Mouse (Mus musculus) limb, embryonic 13.5 days (tissue): Measurements from ENCODE around the gene Heatr5b. TPM values are rescaled to one million over a fixed set of nuclear protein-coding genes. Genes with fewer than 3 reads are reported as not detected.

Experiments used
- ATAC-seq: fragments of 200-750 bp; cut with Nextera tagmentation; 2 replicates; pipeline ENCODE4 v1.8.0; 2017; ENCODE audit warnings: low read depth, moderate number of reproducible peaks, moderate TSS enrichment; ENCODE audit not compliant: low FRiP score
- H3K27ac ChIP-seq: fragments of 300-500 bp; sonication (generic); 2 replicates; pipeline ENCODE4 v1.5.1; 2015; ENCODE audit warnings: inconsistent platforms, mild to moderate bottlenecking, moderate library complexity
- H3K27me3 ChIP-seq: fragments of 300-500 bp; sonication (generic); 2 replicates; pipeline ENCODE4 v1.6.1; 2015; ENCODE audit warnings: mild to moderate bottlenecking, inconsistent platforms
- H3K36me3 ChIP-seq: fragments of 300-500 bp; sonication (generic); 2 replicates; pipeline ENCODE4 v1.6.1; 2015; ENCODE audit warnings: inconsistent platforms, mild to moderate bottlenecking, moderate library complexity
- H3K4me1 ChIP-seq: fragments of 300-500 bp; sonication (generic); 2 replicates; pipeline ENCODE4 v1.6.1; 2015; ENCODE audit warnings: inconsistent platforms
- H3K4me2 ChIP-seq: fragments of 300-500 bp; sonication (generic); replicated peaks from 2 replicates; pipeline ENCODE4 v1.6.1; 2015; ENCODE audit warnings: inconsistent platforms, mild to moderate bottlenecking, moderate library complexity
- H3K4me3 ChIP-seq: fragments of 300-500 bp; sonication (generic); 2 replicates; pipeline ENCODE4 v1.5.1; 2015; ENCODE audit warnings: moderate library complexity, mild to moderate bottlenecking, inconsistent platforms
- H3K9ac ChIP-seq: fragments of 300-500 bp; sonication (generic); 2 replicates; pipeline ENCODE4 v1.6.1; 2015; ENCODE audit warnings: mild to moderate bottlenecking, inconsistent platforms
- H3K9me3 ChIP-seq: fragments of 300-500 bp; sonication (generic); 2 replicates; pipeline ENCODE4 v1.6.1; 2016; ENCODE audit warnings: inconsistent platforms
- WGBS: fragments of 180-500 bp; shearing (Covaris S2); methylation state at CpG from one replicate; pipeline ENCODE4 v1.1.7; 2015; 5-methylcytosine and 5-hydroxymethylcytosine counted together
- polyA plus RNA-seq: library from polyadenylated mRNA; unstranded; fragments of >200 nt; fragmentation: Nextera tagmentation; extraction: Ambion mirVana; gene quantifications from 2 replicates; pipeline ENCODE4 v1.2.1, GENCODE M21; 2015

Heatr5b gene
- polyA plus RNA-seq, 1 experiment from 2014 or later, result 14.3 TPM

GRCm38 (mm10) chr17:78763272-78763671 lies 71.9 kb downstream of the Heatr5b start:
- Histone ChIP-seq H3K4me3 (no peak overlapping the region), H3K4me2 (no peak overlapping the region), H3K9ac (no peak overlapping the region), H3K4me1 (no peaks in the 10 kb centered on the region), H3K36me3 (peaks cover 68% of the 10 kb centered on the region), H3K27me3 (no peaks in the 10 kb centered on the region), H3K27ac (no peak overlapping the region), H3K9me3 (no peaks in the 10 kb centered on the region)
- WGBS, result 92% methylated on average over 5 of the region's 5 CpGs
- no peak for ATAC-seq

- H3K27me3 ChIP-seq, result no peaks in the 10 kb centered on the region; the same call in 1 of the 2 replicates
- H3K27ac ChIP-seq, result no peak overlapping the region
- no peak overlapping the region for H3K4me2 ChIP-seq
- no peak overlapping the region for H3K4me3 ChIP-seq
- no peak overlapping the region for H3K9ac ChIP-seq
- H3K9me3 ChIP-seq, result no peaks in the 10 kb centered on the region
- WGBS, result 67% methylated on average over 17 of the region's 17 CpGs
- no peaks in the 10 kb centered on the region for H3K4me1 ChIP-seq
- no peak for ATAC-seq
- H3K36me3 ChIP-seq, result peaks cover 50% of the 10 kb centered on the region
These were observed 82.1 kb downstream of the Heatr5b start for GRCm38 (mm10) chr17:78752938-78753655.

GRCm38 (mm10) chr17:78752064-78752463 lies 83.1 kb downstream of the Heatr5b start:
- Histone ChIP-seq H3K4me1 (no peaks in the 10 kb centered on the region), H3K4me2 (no peak overlapping the region), H3K9me3 (no peaks in the 10 kb centered on the region), H3K27ac (no peak overlapping the region), H3K27me3 (no peaks in the 10 kb centered on the region; the same call in 1 of the 2 replicates), H3K36me3 (peaks cover 41% of the 10 kb centered on the region), H3K4me3 (no peak overlapping the region), H3K9ac (no peak overlapping the region)
- 70% methylated on average over 10 of the region's 10 CpGs for WGBS
- no peak for ATAC-seq

- H3K4me1 ChIP-seq, result no peaks in the 10 kb centered on the region
- 78% methylated on average over 9 of the region's 9 CpGs for WGBS
- H3K4me2 ChIP-seq, result no peak overlapping the region
- peaks cover 19% of the 10 kb centered on the region for H3K36me3 ChIP-seq
- H3K4me3 ChIP-seq, result no peak overlapping the region
- H3K9ac ChIP-seq, result no peak overlapping the region
- H3K27ac ChIP-seq, result no peak overlapping the region
- H3K9me3 ChIP-seq, result no peaks in the 10 kb centered on the region
- ATAC-seq, result no peak
- no peaks in the 10 kb centered on the region; the same call in 1 of the 2 replicates for H3K27me3 ChIP-seq
These were observed 86.7 kb downstream of the Heatr5b start for GRCm38 (mm10) chr17:78748440-78748839.

- Histone ChIP-seq H3K4me1 (peaks cover 14% of the 10 kb centered on the region), H3K4me3 (no peak overlapping the region), H3K27ac (no peak overlapping the region), H3K27me3 (no peaks in the 10 kb centered on the region), H3K36me3 (no peaks in the 10 kb centered on the region), H3K4me2 (no peak overlapping the region), H3K9me3 (no peaks in the 10 kb centered on the region), H3K9ac (no peak overlapping the region)
- no peak for ATAC-seq
- WGBS, result 38% methylated on average over 1 of the region's 1 CpGs
These were observed 96.7 kb downstream of the Heatr5b start for GRCm38 (mm10) chr17:78738416-78738815.

GRCm38 (mm10) chr17:78737771-78738170 lies 97.4 kb downstream of the Heatr5b start:
- no peak overlapping the region for H3K9ac ChIP-seq
- no peak overlapping the region for H3K27ac ChIP-seq
- H3K27me3 ChIP-seq, result no peaks in the 10 kb centered on the region
- peaks cover 14% of the 10 kb centered on the region for H3K4me1 ChIP-seq
- no peak for ATAC-seq
- H3K9me3 ChIP-seq, result no peaks in the 10 kb centered on the region
- H3K4me3 ChIP-seq, result no peak overlapping the region
- H3K4me2 ChIP-seq, result no peak overlapping the region
- WGBS, result 49% methylated on average over 2 of the region's 2 CpGs
- H3K36me3 ChIP-seq, result no peaks in the 10 kb centered on the region

GRCm38 (mm10) chr17:78737096-78737495 lies 98.1 kb downstream of the Heatr5b start, which contains the start of gene Strn:
Gene Strn (minus strand): TSS chr17:78737196.
- peak within 1 kb of the TSS; percentile 92 for H3K4me3 ChIP-seq
- H3K9ac ChIP-seq, result peak within 1 kb of the TSS; percentile 96
- no peaks in the 10 kb centered on the region for H3K27me3 ChIP-seq
- H3K9me3 ChIP-seq, result no peaks in the 10 kb centered on the region
- peak within 1 kb of the TSS; percentile 72 for H3K4me2 ChIP-seq
- H3K4me1 ChIP-seq, result peaks cover 14% of the 10 kb centered on the region
- H3K36me3 ChIP-seq, result no peaks in the 10 kb centered on the region
- ATAC-seq, result no peak
- 42% methylated on average over 4 of the region's 4 CpGs for WGBS
- H3K27ac ChIP-seq, result peak within 1 kb of the TSS; percentile 91

- H3K9ac ChIP-seq, result peak overlapping the region; percentile 96
- H3K9me3 ChIP-seq, result no peaks in the 10 kb centered on the region
- H3K27ac ChIP-seq, result peak overlapping the region; percentile 91
- H3K36me3 ChIP-seq, result no peaks in the 10 kb centered on the region
- ATAC-seq, result peak; percentile 98
- H3K4me1 ChIP-seq, result peaks cover 14% of the 10 kb centered on the region
- H3K4me3 ChIP-seq, result peak overlapping the region; percentile 92
- H3K4me2 ChIP-seq, result peak overlapping the region; percentile 72
- H3K27me3 ChIP-seq, result no peaks in the 10 kb centered on the region
- under 1% methylated on average over 59 of the region's 60 CpGs for WGBS
These were observed 98.6 kb downstream of the Heatr5b start for GRCm38 (mm10) chr17:78736473-78736988.

- Histone ChIP-seq H3K4me1 (peaks cover 14% of the 10 kb centered on the region), H3K9ac (peak overlapping the region; percentile 96), H3K27me3 (no peaks in the 10 kb centered on the region), H3K4me3 (peak overlapping the region; percentile 92), H3K36me3 (no peaks in the 10 kb centered on the region), H3K4me2 (peak overlapping the region; percentile 69), H3K27ac (peak overlapping the region; percentile 91), H3K9me3 (no peaks in the 10 kb centered on the region)
- WGBS, result under 1% methylated on average over 36 of the region's 39 CpGs
- peak; percentile 86 for ATAC-seq
These were observed 99.3 kb downstream of the Heatr5b start for GRCm38 (mm10) chr17:78735731-78736472.

GRCm38 (mm10) chr17:78734806-78735205 lies 100.4 kb downstream of the Heatr5b start:
- H3K4me1 ChIP-seq, result peaks cover 14% of the 10 kb centered on the region
- no peaks in the 10 kb centered on the region for H3K27me3 ChIP-seq
- no peaks in the 10 kb centered on the region; the same call in 1 of the 2 replicates for H3K36me3 ChIP-seq
- WGBS, result 86% methylated on average over 10 of the region's 10 CpGs
- H3K9ac ChIP-seq, result peak overlapping the region; percentile 96
- peak overlapping the region; percentile 92; the same call in 1 of the 2 replicates for H3K4me3 ChIP-seq
- H3K9me3 ChIP-seq, result no peaks in the 10 kb centered on the region
- ATAC-seq, result no peak
- H3K27ac ChIP-seq, result no peak overlapping the region
- peak overlapping the region; percentile 69 for H3K4me2 ChIP-seq

GRCm38 (mm10) chr17:78732056-78732455 lies 103.1 kb downstream of the Heatr5b start:
- 65% methylated on average over 1 of the region's 1 CpGs for whole genome bisulfite sequencing

More at GRCm38 (mm10) chr17:78732056-78732455, 103.1 kb downstream of the Heatr5b start:
- Histone ChIP-seq H3K9me3 (no peaks in the 10 kb centered on the region), H3K27me3 (no peaks in the 10 kb centered on the region), H3K9ac (no peak overlapping the region), H3K4me3 (no peak overlapping the region), H3K36me3 (no peaks in the 10 kb centered on the region; the same call in 1 of the 2 replicates), H3K4me1 (peaks cover 14% of the 10 kb centered on the region), H3K4me2 (no peak overlapping the region), H3K27ac (no peak overlapping the region)
- no peak for ATAC-seq
